Mouse (Mus musculus) MEL (cell line): ENCODE results near the gene Lhfpl2. TPM values are rescaled to one million over a fixed set of nuclear protein-coding genes. Genes with fewer than 3 reads are reported as not detected.

Experiments
- DNase-seq: peaks from one replicate; pipeline ENCODE4 v3.0.0; 2011; ENCODE audit warnings: low read depth, low spot score
- H3K27ac ChIP-seq: 2 replicates; pipeline ENCODE4 v1.5.1; 2012; ENCODE audit warnings: low read depth, mild to moderate bottlenecking, control low read depth, low read length, moderate library complexity; ENCODE audit not compliant: control insufficient read depth
- H3K27me3 ChIP-seq, 2 experiments: fragments of 150-350 bp in 1 of 2; sonication (generic) in 1 of 2; 2 replicates each; pipeline ENCODE4 v1.6.1; 2012; ENCODE audit warnings: low read length in 2 of 2, mild to moderate bottlenecking in 2 of 2, improper control_type of control experiment in 1 of 2, moderate library complexity in 1 of 2; ENCODE audit not compliant: insufficient read depth in 2 of 2, control insufficient read depth in 1 of 2
- H3K36me3 ChIP-seq, 2 experiments: 2 replicates each; pipeline ENCODE4 v1.6.1; 2012 to 2014; ENCODE audit warnings: low read length in 2 of 2, improper control_type of control experiment in 1 of 2, inconsistent platforms in 1 of 2, mild to moderate bottlenecking in 1 of 2; ENCODE audit not compliant: insufficient read depth in 2 of 2, control insufficient read depth in 1 of 2
- H3K4me1 ChIP-seq, 2 experiments: fragments of 150-350 bp in 1 of 2; sonication (generic) in 1 of 2; 2 replicates each; pipeline ENCODE4 v1.6.1; 2012; ENCODE audit warnings: low read length in 2 of 2, improper control_type of control experiment in 1 of 2, mild to moderate bottlenecking in 1 of 2; ENCODE audit not compliant: insufficient read depth in 2 of 2, control insufficient read depth in 1 of 2
- H3K4me3 ChIP-seq, 2 experiments: fragments of 150-350 bp in 1 of 2; sonication (generic) in 1 of 2; 2 replicates each; pipeline ENCODE4 v1.5.1; 2012; ENCODE audit warnings: low read depth in 2 of 2, low read length in 2 of 2, mild to moderate bottlenecking in 2 of 2, moderate library complexity in 2 of 2, control low read depth in 1 of 2, improper control_type of control experiment in 1 of 2; ENCODE audit not compliant: control insufficient read depth in 1 of 2, insufficient read depth in 1 of 2
- H3K79me2 ChIP-seq: 2 replicates; pipeline ENCODE4 v1.6.1; 2012; ENCODE audit warnings: mild to moderate bottlenecking, low read length, moderate library complexity; ENCODE audit not compliant: control insufficient read depth, poor library complexity, insufficient read depth
- H3K9ac ChIP-seq: 2 replicates; pipeline ENCODE4 v1.6.1; 2012; ENCODE audit warnings: low read depth, mild to moderate bottlenecking, control low read depth, low read length, moderate library complexity; ENCODE audit not compliant: control insufficient read depth, poor library complexity, severe bottlenecking
- H3K9me3 ChIP-seq: fragments of 150-350 bp; sonication (generic); replicated peaks from 2 replicates; pipeline ENCODE4 v1.6.1; 2012; ENCODE audit warnings: mild to moderate bottlenecking, low read length, improper control_type of control experiment, moderate library complexity; ENCODE audit not compliant: insufficient read depth
- BHLHE40 ChIP-seq: IDR thresholded peaks from 2 replicates; pipeline ENCODE4 v1.6.1; 2012; ENCODE audit warnings: low read depth, mild to moderate bottlenecking, inconsistent platforms, low read length, improper control_type of control experiment, borderline replicate concordance
- CTCF ChIP-seq, 3 experiments: IDR thresholded peaks in 2 of 3; conservative IDR thresholded peaks in 1 of 3; 2 replicates each; pipeline ENCODE4 v1.5.1; 2011 to 2012; ENCODE audit warnings: low read length in 3 of 3, low read depth in 2 of 3, mild to moderate bottlenecking in 2 of 3, improper control_type of control experiment in 1 of 3, inconsistent platforms in 1 of 3, mixed read lengths in 1 of 3, moderate library complexity in 1 of 3; ENCODE audit not compliant: control insufficient read depth in 1 of 3, insufficient read depth in 1 of 3, poor library complexity in 1 of 3, severe bottlenecking in 1 of 3
- ELF1 ChIP-seq: IDR thresholded peaks from 2 replicates; pipeline ENCODE4 v1.6.1; 2014; ENCODE audit warnings: low read depth, mild to moderate bottlenecking, inconsistent platforms, low read length, improper control_type of control experiment, moderate library complexity
- ETS1 ChIP-seq: IDR thresholded peaks from 2 replicates; pipeline ENCODE4 v1.6.1; 2012; ENCODE audit warnings: low read depth, mild to moderate bottlenecking, inconsistent platforms, low read length, improper control_type of control experiment, moderate library complexity
- GABPA ChIP-seq: IDR thresholded peaks from 2 replicates; pipeline ENCODE4 v1.6.1; 2012; ENCODE audit warnings: low read depth, mild to moderate bottlenecking, inconsistent platforms, low read length, improper control_type of control experiment, moderate library complexity
- HCFC1 ChIP-seq: IDR thresholded peaks from 2 replicates; pipeline ENCODE4 v1.6.1; 2012; ENCODE audit warnings: low read depth, mild to moderate bottlenecking, inconsistent platforms, low read length, improper control_type of control experiment, moderate library complexity
- JUND ChIP-seq: IDR thresholded peaks from 2 replicates; pipeline ENCODE4 v1.6.1; 2011; ENCODE audit warnings: low read depth, mild to moderate bottlenecking, improper control_type of control experiment, low read length
- MAX ChIP-seq: IDR thresholded peaks from 2 replicates; pipeline ENCODE4 v1.6.1; 2011; ENCODE audit warnings: low read length, improper control_type of control experiment
- MAZ ChIP-seq: IDR thresholded peaks from 2 replicates; pipeline ENCODE4 v1.6.1; 2012; ENCODE audit warnings: low read depth, mild to moderate bottlenecking, inconsistent platforms, low read length, improper control_type of control experiment
- MXI1 ChIP-seq: IDR thresholded peaks from 2 replicates; pipeline ENCODE4 v1.6.1; 2011; ENCODE audit warnings: mild to moderate bottlenecking, low read depth, low read length, improper control_type of control experiment
- NELFE ChIP-seq: IDR thresholded peaks from 2 replicates; pipeline ENCODE4 v1.6.1; 2011; ENCODE audit warnings: low read depth, low read length, improper control_type of control experiment
- POLR2AphosphoS2 ChIP-seq: IDR thresholded peaks from 2 replicates; pipeline ENCODE4 v1.6.1; 2011; ENCODE audit warnings: low read length, improper control_type of control experiment
- POLR2AphosphoS5 ChIP-seq: IDR thresholded peaks from 2 replicates; pipeline ENCODE4 v1.6.1; 2012; ENCODE audit warnings: low read depth, borderline replicate concordance, mild to moderate bottlenecking, inconsistent platforms, low read length, moderate library complexity, mixed read lengths
- RAD21 ChIP-seq: IDR thresholded peaks from 2 replicates; pipeline ENCODE4 v1.6.1; 2011; ENCODE audit warnings: mild to moderate bottlenecking, low read depth, low read length, improper control_type of control experiment
- TBP ChIP-seq: IDR thresholded peaks from 2 replicates; pipeline ENCODE4 v1.8.0; 2011; ENCODE audit warnings: low read depth, low read length, improper control_type of control experiment
- UBTF ChIP-seq: IDR thresholded peaks from 2 replicates; pipeline ENCODE4 v1.6.1; 2012; ENCODE audit warnings: low read depth, mild to moderate bottlenecking, inconsistent platforms, low read length, improper control_type of control experiment, moderate library complexity, borderline replicate concordance; ENCODE audit not compliant: insufficient read depth
- ZC3H11A ChIP-seq: IDR thresholded peaks from 2 replicates; pipeline ENCODE4 v1.6.1; 2012; ENCODE audit warnings: low read depth, mild to moderate bottlenecking, inconsistent platforms, low read length, improper control_type of control experiment
- ZMIZ1 ChIP-seq: IDR thresholded peaks from 2 replicates; pipeline ENCODE4 v1.6.1; 2012; ENCODE audit warnings: low read depth, mild to moderate bottlenecking, inconsistent platforms, low read length, improper control_type of control experiment, moderate library complexity
- ZNF384 ChIP-seq: IDR thresholded peaks from 2 replicates; pipeline ENCODE4 v1.6.1; 2012; ENCODE audit warnings: low read depth, mild to moderate bottlenecking, inconsistent platforms, low read length, improper control_type of control experiment
- polyA plus RNA-seq, 2 experiments: library from polyadenylated mRNA; stranded (reverse) in 1 of 2; unstranded in 1 of 2; fragments of >175 nt in 1 of 2; fragments of >200 nt in 1 of 2; gene quantifications; 2 replicates each; pipeline versions ENCODE4 v1.2.1 to v1.2.4; 2012; ENCODE audit warnings: low replicate concordance in 2 of 2, low read depth in 1 of 2; ENCODE audit not compliant: insufficient read length in 2 of 2, insufficient read depth in 1 of 2, missing spikeins in 1 of 2
- total RNA-seq: library from RNA; depleted of rRNA; stranded (reverse); fragments of 300-350 nt; gene quantifications from 2 replicates; pipeline ENCODE4 v1.2.3, GENCODE M21; 2012

The Lhfpl2 gene
- total and polyA plus RNA-seq, 3 experiments: 24.5 to 30.2 TPM; not detected in 1

DNA sequence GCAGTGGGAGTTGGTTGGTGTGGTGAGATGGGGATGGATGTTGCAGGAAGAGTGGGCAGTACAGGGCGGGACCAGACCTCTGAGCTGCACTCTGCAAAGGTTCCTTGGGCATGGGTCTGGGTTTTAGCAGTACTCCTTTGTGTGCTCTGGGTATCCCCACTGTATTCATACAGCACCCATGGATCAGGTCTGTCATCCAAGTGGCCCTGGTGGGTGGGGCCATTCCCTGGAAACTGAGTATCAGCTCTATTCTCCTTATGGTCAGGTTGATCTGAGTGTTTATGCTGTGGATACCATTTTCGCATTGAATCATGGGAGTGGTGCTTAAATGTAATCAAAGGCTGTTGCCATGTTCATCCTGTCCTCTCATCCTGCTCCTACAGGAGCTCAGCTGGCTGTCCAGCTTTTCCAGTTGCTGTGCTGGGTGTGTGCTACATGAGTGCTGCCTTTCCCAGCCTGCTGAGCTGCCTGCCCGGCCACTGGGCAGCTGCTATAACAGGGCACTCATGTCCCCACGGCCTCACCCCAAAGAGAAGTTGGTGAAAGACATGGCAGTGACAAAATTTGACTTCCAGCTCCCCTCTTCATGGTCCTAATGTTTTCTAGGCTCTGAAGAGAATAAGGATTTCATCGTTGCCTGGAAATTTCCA is 9.2 kb downstream of the Lhfpl2 start:
- no peaks in the 10 kb centered on the region for H3K27me3 ChIP-seq
- no peak for TF ChIP-seq BHLHE40
- no peak for TF ChIP-seq GABPA
- no peak for TF ChIP-seq TBP
- TF ChIP-seq HCFC1: no peak
- no peak for TF ChIP-seq UBTF
- TF ChIP-seq MAX: no peak
- no peak for TF ChIP-seq POLR2AphosphoS5
- no peak for TF ChIP-seq MAZ
- TF ChIP-seq NELFE: no peak
- TF ChIP-seq JUND: no peak
- TF ChIP-seq RAD21: no peak
- no peak for TF ChIP-seq ZNF384
- TF ChIP-seq ZC3H11A: no peak
- no peak for TF ChIP-seq CTCF (IDR thresholded peaks at IDR 0.05 in 2 of 3, conservative IDR thresholded peaks at IDR 0.05 in 1 of 3; ENCODE audit: control insufficient read depth in 1 of 3, insufficient read depth in 1 of 3, low read depth in 2 of 3, low read length in 3 of 3, poor library complexity in 1 of 3, severe bottlenecking in 1 of 3)
- TF ChIP-seq ETS1: no peak
- TF ChIP-seq, all 39 proteins: peak for 0
- H3K4me3 ChIP-seq: no peak overlapping the region
- H3K36me3 ChIP-seq: no peaks in the 10 kb centered on the region
- no peaks in the 10 kb centered on the region for H3K9me3 ChIP-seq
- H3K9ac ChIP-seq: no peak overlapping the region
- no peak overlapping the region for H3K27ac ChIP-seq
- 0 out of 4 replicates have a peak, but pooled peaks cover 0 to 3% of the 10 kb centered on the region in 2 experiments for H3K4me1 ChIP-seq
- no peak for DNase-seq
- H3K79me2 ChIP-seq: no peaks in the 10 kb centered on the region

DNA sequence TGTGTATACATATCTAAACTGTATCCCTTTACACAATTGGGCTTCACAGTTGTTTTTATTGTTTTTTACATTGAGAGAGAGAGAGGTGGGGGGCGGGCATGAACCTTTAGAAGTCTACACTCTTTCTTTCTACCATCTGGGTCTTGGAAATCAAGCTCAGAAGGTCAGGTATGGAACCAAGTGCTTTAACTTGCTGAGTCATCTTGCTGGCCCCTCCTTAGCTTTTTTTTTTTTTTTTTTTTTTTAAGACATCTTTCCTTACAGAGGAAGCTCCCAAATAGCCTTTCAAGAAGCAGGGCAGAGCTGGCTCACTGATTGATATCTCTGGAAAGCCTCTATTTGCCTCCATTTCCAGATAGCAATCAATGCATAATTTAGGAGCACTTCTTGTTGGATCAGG is 10.7 kb downstream of the Lhfpl2 start:
- H3K9ac ChIP-seq: no peak overlapping the region

More for the DNA sequence above, 10.7 kb downstream of the Lhfpl2 start:
- no peaks in the 10 kb centered on the region for H3K27me3 ChIP-seq
- no peak for DNase-seq
- no peak for TF ChIP-seq POLR2AphosphoS2
- no peak for TF ChIP-seq BHLHE40
- TF ChIP-seq ELF1: no peak
- peak; percentile 78 for TF ChIP-seq ZNF384
- no peak for TF ChIP-seq MXI1
- no peak for TF ChIP-seq GABPA
- TF ChIP-seq ZMIZ1: no peak
- TF ChIP-seq, all 39 proteins: peak for 1
- Histone ChIP-seq H3K79me2 (no peaks in the 10 kb centered on the region), H3K4me3 (no peak overlapping the region), H3K27ac (no peak overlapping the region), H3K36me3 (no peaks in the 10 kb centered on the region), H3K4me1 (0 out of 4 replicates have a peak, but pooled peaks cover 0 to 1% of the 10 kb centered on the region in 2 experiments), H3K9me3 (no peaks in the 10 kb centered on the region)
